Mouse (Mus musculus) CH12.LX (cell line): ENCODE data around the gene 9530053A07Rik. TPM values are rescaled to one million over a fixed set of nuclear protein-coding genes. Genes with fewer than 3 reads are reported as not detected.
A peak's percentile ranks its signal among the peaks of the same experiment; 100 is the strongest.

Source experiments
- DNase-seq: peaks from one replicate; pipeline ENCODE4 v3.0.0-alpha.2; 2013; ENCODE audit errors: extremely low read depth
- H3K27ac ChIP-seq: 2 replicates; pipeline ENCODE4 v1.5.1; 2012; ENCODE audit warnings: low read depth, mild to moderate bottlenecking, control low read depth, moderate library complexity; ENCODE audit not compliant: insufficient read depth
- H3K27me3 ChIP-seq: replicated peaks from 2 replicates; pipeline ENCODE3; 2012; ENCODE audit warnings: inconsistent platforms
- H3K36me3 ChIP-seq, 2 experiments: replicated peaks in 1 of 2; 2 replicates each; pipeline versions ENCODE3 to v1.6.1; 2012; ENCODE audit warnings: inconsistent platforms in 1 of 2, low read length in 1 of 2, mild to moderate bottlenecking in 1 of 2, mixed read lengths in 1 of 2, moderate library complexity in 1 of 2; ENCODE audit not compliant: control insufficient read depth in 1 of 2, insufficient read depth in 1 of 2
- H3K4me1 ChIP-seq, 2 experiments: 2 replicates each; pipeline ENCODE4 v1.6.1; 2012; ENCODE audit warnings: inconsistent platforms in 1 of 2, moderate library complexity in 1 of 2; ENCODE audit not compliant: insufficient read depth in 2 of 2, control insufficient read depth in 1 of 2
- H3K4me2 ChIP-seq: 2 replicates; pipeline ENCODE4 v1.6.1; 2012; ENCODE audit warnings: low read depth, mild to moderate bottlenecking, control low read depth; ENCODE audit not compliant: poor library complexity, insufficient read depth, severe bottlenecking
- H3K4me3 ChIP-seq, 3 experiments: fragments of 150-350 bp in 1 of 3; sonication (generic) in 1 of 3; replicated peaks in 1 of 3; 2 replicates each; pipeline versions ENCODE3 to v1.5.1; 2011 to 2012; ENCODE audit warnings: low read depth in 2 of 3, low read length in 2 of 3, mild to moderate bottlenecking in 2 of 3, moderate library complexity in 2 of 3, control low read depth in 1 of 3, improper control_type of control experiment in 1 of 3, inconsistent platforms in 1 of 3, mixed read lengths in 1 of 3; ENCODE audit not compliant: poor library complexity in 1 of 3
- H3K79me2 ChIP-seq: replicated peaks from 2 replicates; pipeline ENCODE4 v1.6.1; 2012; ENCODE audit warnings: mild to moderate bottlenecking, moderate library complexity; ENCODE audit not compliant: control insufficient read depth, poor library complexity, insufficient read depth, severe bottlenecking; ENCODE audit errors: extremely low read depth
- H3K9ac ChIP-seq: 2 replicates; pipeline ENCODE4 v1.6.1; 2012; ENCODE audit warnings: low read depth, mild to moderate bottlenecking, control low read depth, moderate library complexity; ENCODE audit not compliant: insufficient read depth
- H3K9me3 ChIP-seq: replicated peaks from 2 replicates; pipeline ENCODE3; 2012; ENCODE audit warnings: low read length, inconsistent platforms, mixed read lengths
- BHLHE40 ChIP-seq: IDR thresholded peaks from 2 replicates; pipeline ENCODE4 v1.6.1; 2011; ENCODE audit warnings: mild to moderate bottlenecking, low read depth, low read length, improper control_type of control experiment
- CHD1 ChIP-seq: IDR thresholded peaks from 2 replicates; pipeline ENCODE4 v1.6.1; 2012; ENCODE audit warnings: low read depth, low read length, improper control_type of control experiment, inconsistent platforms
- CTCF ChIP-seq, 2 experiments: IDR thresholded peaks in 1 of 2; conservative IDR thresholded peaks in 1 of 2; 2 replicates each; pipeline ENCODE4 v1.5.1; 2011 to 2012; ENCODE audit warnings: low read depth in 2 of 2, low read length in 2 of 2, improper control_type of control experiment in 1 of 2, inconsistent platforms in 1 of 2, mild to moderate bottlenecking in 1 of 2, moderate library complexity in 1 of 2
- ELF1 ChIP-seq: IDR thresholded peaks from 2 replicates; pipeline ENCODE4 v1.6.1; 2014; ENCODE audit warnings: low read depth, mild to moderate bottlenecking, inconsistent platforms, low read length, improper control_type of control experiment
- GABPA ChIP-seq: IDR thresholded peaks from 2 replicates; pipeline ENCODE4 v1.6.1; 2012; ENCODE audit warnings: low read depth, low read length, improper control_type of control experiment, inconsistent platforms; ENCODE audit not compliant: insufficient replicate concordance
- HCFC1 ChIP-seq: IDR thresholded peaks from 2 replicates; pipeline ENCODE4 v1.6.1; 2012; ENCODE audit warnings: low read depth, mild to moderate bottlenecking, inconsistent platforms, low read length, improper control_type of control experiment
- IRF4 ChIP-seq: IDR thresholded peaks from 2 replicates; pipeline ENCODE4 v1.6.1; 2014; ENCODE audit warnings: low read depth, mild to moderate bottlenecking, inconsistent platforms, low read length, improper control_type of control experiment
- JUN ChIP-seq: IDR thresholded peaks from 2 replicates; pipeline ENCODE4 v1.6.1; 2011; ENCODE audit warnings: low read depth, mild to moderate bottlenecking, low read length, improper control_type of control experiment, moderate library complexity; ENCODE audit not compliant: insufficient read depth
- MAFK ChIP-seq: IDR thresholded peaks from 2 replicates; pipeline ENCODE4 v1.6.1; 2011; ENCODE audit warnings: low read length, improper control_type of control experiment; ENCODE audit not compliant: insufficient replicate concordance
- MAX ChIP-seq: IDR thresholded peaks from 2 replicates; pipeline ENCODE4 v1.6.1; 2011; ENCODE audit warnings: low read length, improper control_type of control experiment
- MAZ ChIP-seq: IDR thresholded peaks from 2 replicates; pipeline ENCODE4 v1.6.1; 2012; ENCODE audit warnings: low read depth, mild to moderate bottlenecking, inconsistent platforms, low read length, improper control_type of control experiment, moderate library complexity
- MXI1 ChIP-seq: IDR thresholded peaks from 2 replicates; pipeline ENCODE4 v1.6.1; 2011; ENCODE audit warnings: mild to moderate bottlenecking, low read depth, low read length, improper control_type of control experiment
- NELFE ChIP-seq: IDR thresholded peaks from 2 replicates; pipeline ENCODE4 v1.6.1; 2011; ENCODE audit warnings: low read depth, low read length, improper control_type of control experiment
- NRF1 ChIP-seq: IDR thresholded peaks from 2 replicates; pipeline ENCODE4 v1.6.1; 2014; ENCODE audit warnings: low read depth, mild to moderate bottlenecking, inconsistent platforms, low read length, improper control_type of control experiment, moderate library complexity
- PAX5 ChIP-seq: IDR thresholded peaks from 2 replicates; pipeline ENCODE4 v1.6.1; 2012; ENCODE audit warnings: low read length, inconsistent platforms, mixed read lengths
- POLR2A ChIP-seq: IDR thresholded peaks from 2 replicates; pipeline ENCODE4 v1.6.1; 2011; ENCODE audit warnings: low read depth, mild to moderate bottlenecking, improper control_type of control experiment, low read length
- RAD21 ChIP-seq: IDR thresholded peaks from 2 replicates; pipeline ENCODE4 v1.6.1; 2011; ENCODE audit warnings: low read depth, mild to moderate bottlenecking, low read length, improper control_type of control experiment, moderate library complexity
- RCOR1 ChIP-seq: conservative IDR thresholded peaks from 2 replicates; pipeline ENCODE4 v1.6.1; 2012; ENCODE audit warnings: low read depth, mild to moderate bottlenecking, inconsistent platforms, low read length, improper control_type of control experiment
- SIN3A ChIP-seq: IDR thresholded peaks from 2 replicates; pipeline ENCODE4 v1.6.1; 2012; ENCODE audit warnings: low read length, improper control_type of control experiment, inconsistent platforms
- SMC3 ChIP-seq: IDR thresholded peaks from 2 replicates; pipeline ENCODE4 v1.6.1; 2011; ENCODE audit warnings: low read depth, low read length, improper control_type of control experiment
- TBP ChIP-seq: conservative IDR thresholded peaks from 2 replicates; pipeline ENCODE4 v1.6.1; 2011; ENCODE audit warnings: low read depth, low read length, improper control_type of control experiment
- TCF12 ChIP-seq: IDR thresholded peaks from 2 replicates; pipeline ENCODE4 v1.6.1; 2014; ENCODE audit warnings: low read depth, mild to moderate bottlenecking, inconsistent platforms, low read length, improper control_type of control experiment
- USF1 ChIP-seq: IDR thresholded peaks from 2 replicates; pipeline ENCODE4 v1.6.1; 2014; ENCODE audit warnings: low read depth, mild to moderate bottlenecking, inconsistent platforms, low read length, improper control_type of control experiment
- dilution Hi-C: fragments of 300-500 bp; cut with MboI; formaldehyde crosslinking; loops from 2 replicates; pipeline ENCODE4 v1.14.3; 2020; ENCODE audit warnings: low sequenced_read_pairs; ENCODE audit not compliant: extremely low pct_unique_long_range_greater_than_20kb, extremely low pct_ligation_motif_present
- in situ Hi-C: fragments of 300-500 bp; cut with MboI; formaldehyde crosslinking; loops from 3 replicates; pipeline ENCODE4 v1.14.3; 2019; ENCODE audit warnings: low sequenced_read_pairs, low pct_ligation_motif_present, low pct_unique_long_range_greater_than_20kb, mixed read lengths
- polyA plus RNA-seq: library from polyadenylated mRNA; unstranded; fragments of >175 nt; gene quantifications from 2 replicates; pipeline ENCODE4 v1.2.1, GENCODE M21; 2012; ENCODE audit warnings: low read depth; ENCODE audit not compliant: insufficient read length
- total RNA-seq, 2 experiments: library from RNA; depleted of rRNA; stranded (reverse); fragments of 300-350 nt in 1 of 2; fragments of >200 nt in 1 of 2; gene quantifications; 2 replicates each; pipeline ENCODE4 v1.2.3; 2012 to 2014

Gene 9530053A07Rik
- total and polyA plus RNA-seq, 3 experiments, result 0.03 to 0.64 (median 0.05) TPM

DNA sequence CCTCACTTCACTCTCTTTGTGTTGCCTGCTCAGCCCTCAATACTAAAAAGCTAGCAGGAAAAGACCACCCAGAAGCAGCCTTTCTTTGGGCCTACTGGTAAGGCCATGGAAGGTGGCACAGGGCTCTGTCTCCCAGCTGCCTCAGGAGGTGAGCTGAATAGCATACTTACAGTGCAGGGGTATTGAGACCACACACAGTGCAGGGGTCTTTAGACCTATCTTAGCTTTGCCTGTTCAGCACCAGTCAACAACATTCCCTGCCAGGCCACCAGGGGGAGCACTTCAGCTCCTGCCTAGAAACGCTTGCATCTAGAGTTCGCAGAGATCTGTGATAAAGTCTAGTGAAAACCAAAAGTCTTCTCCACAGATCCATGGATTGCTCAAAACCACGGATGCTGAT is 19.0 kb downstream of the 9530053A07Rik start:
- dilution Hi-C loops, result no loop called here
- H3K9me3 ChIP-seq, result peaks cover 19% of the 10 kb centered on the region
- H3K36me3 ChIP-seq, result no peaks in the 10 kb centered on the region
- no peak overlapping the region for H3K9ac ChIP-seq
- H3K79me2 ChIP-seq, result no peaks in the 10 kb centered on the region
- DNase-seq, result peak; percentile 58
- H3K27me3 ChIP-seq, result peaks cover 75% of the 10 kb centered on the region
- no peak overlapping the region for H3K27ac ChIP-seq
- in situ Hi-C loops, result loop anchor here (10.0 kb wide), 1 partner anchor 67 kb away; no protein-coding TSS in a partner anchor
- no peak overlapping the region for H3K4me3 ChIP-seq
- TF ChIP-seq NELFE, result no peak
- peak; percentile 87 to 88 for TF ChIP-seq CTCF (conservative IDR thresholded peaks at IDR 0.05 in 1 of 2, IDR thresholded peaks at IDR 0.05 in 1 of 2; ENCODE audit: low read depth in 2 of 2, low read length in 2 of 2)
- peak; percentile 84 for TF ChIP-seq SMC3
- TF ChIP-seq MAFK, result 0 out of 2 replicates have a peak, but pooled peaks have one; percentile 11
- TF ChIP-seq PAX5, result no peak
- TF ChIP-seq NRF1, result no peak
- TF ChIP-seq RAD21, result peak; percentile 52
- TF ChIP-seq, all 38 proteins: peak for 4
- H3K4me1 ChIP-seq, result no peaks in the 10 kb centered on the region
- H3K4me2 ChIP-seq, result no peak overlapping the region

GRCm38 (mm10) chr7:28149841-28150240 is 20.6 kb downstream of the 9530053A07Rik start:
- in situ Hi-C loops, result loop anchor here (10.0 kb wide), 1 partner anchor 65 kb away; no protein-coding TSS in a partner anchor

More at GRCm38 (mm10) chr7:28149841-28150240, 20.6 kb downstream of the 9530053A07Rik start:
- Histone ChIP-seq H3K9me3 (peaks cover 4% of the 10 kb centered on the region), H3K4me3 (no peak overlapping the region), H3K4me1 (no peaks in the 10 kb centered on the region), H3K79me2 (no peaks in the 10 kb centered on the region), H3K27ac (no peak overlapping the region), H3K36me3 (no peaks in the 10 kb centered on the region), H3K9ac (no peak overlapping the region), H3K27me3 (peaks cover 72% of the 10 kb centered on the region), H3K4me2 (no peak overlapping the region)
- dilution Hi-C loops, result no loop called here
- TF ChIP-seq NRF1 (no peak), CHD1 (no peak), GABPA (no peak), IRF4 (no peak), MAFK (no peak), RCOR1 (no peak), USF1 (no peak), JUN (no peak), HCFC1 (no peak), TCF12 (no peak), MXI1 (no peak), MAX (no peak), TBP (no peak), MAZ (no peak), POLR2A (no peak), BHLHE40 (no peak), ELF1 (no peak), SIN3A (no peak)
- no peak for DNase-seq
